Mouse (Mus musculus) neutrophil, adult 83 days (primary cell): ENCODE data around the gene Olfr430. TPM values are rescaled to one million over a fixed set of nuclear protein-coding genes. Genes with fewer than 3 reads are reported as not detected.

Source experiments
- total RNA-seq, 2 experiments: library from RNA; stranded (reverse); gene quantifications; one replicate each; pipeline ENCODE4 v1.2.4; 2023

Olfr430 gene
- total RNA-seq: not detected

DNA sequence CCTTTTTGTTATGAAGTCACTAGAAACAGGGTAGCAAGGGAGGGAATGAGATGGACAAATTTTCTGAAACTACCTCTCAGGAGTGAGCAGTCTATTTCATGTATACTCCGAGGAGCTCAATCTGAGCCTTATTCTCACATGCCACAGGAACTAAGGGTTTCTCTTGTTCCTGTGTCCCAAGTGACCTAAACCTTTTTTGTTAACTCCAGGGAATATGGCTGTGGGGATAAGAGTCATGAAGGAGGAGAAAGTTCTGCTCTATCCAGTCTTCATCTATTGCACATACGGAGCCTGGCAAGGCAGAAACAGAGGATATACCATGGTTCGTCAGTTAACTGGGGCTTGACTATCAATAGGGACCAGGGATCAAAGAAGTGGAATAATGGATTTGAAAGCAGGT lies at the start of gene Olfr430:
Gene Olfr430 (plus strand): TSS at position 301 of the 400 bp plus-strand sequence.

DNA sequence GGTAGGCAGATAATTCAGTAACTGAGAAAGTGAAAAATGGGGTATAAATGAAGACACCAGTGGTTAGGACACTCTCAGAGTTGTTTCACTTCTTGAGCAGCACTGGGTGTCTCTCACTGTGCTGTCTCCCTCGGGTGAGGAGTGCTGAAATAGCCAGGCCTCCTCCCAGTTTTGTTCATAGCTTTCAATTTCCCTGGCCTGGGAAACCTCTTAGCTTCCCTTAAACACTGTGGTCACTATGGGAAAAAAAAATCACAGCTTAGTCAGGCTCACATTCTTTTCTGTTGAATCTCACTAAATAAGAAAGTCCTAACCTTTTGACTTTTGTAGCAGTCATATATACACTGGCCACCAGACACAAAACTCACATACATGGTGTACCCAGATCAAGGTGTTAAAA lies 34.7 kb upstream of the Olfr430 start, which contains the start of gene Ifi205:
Gene Ifi205 (minus strand): TSS at position 113 of the 400 bp plus-strand sequence.

DNA sequence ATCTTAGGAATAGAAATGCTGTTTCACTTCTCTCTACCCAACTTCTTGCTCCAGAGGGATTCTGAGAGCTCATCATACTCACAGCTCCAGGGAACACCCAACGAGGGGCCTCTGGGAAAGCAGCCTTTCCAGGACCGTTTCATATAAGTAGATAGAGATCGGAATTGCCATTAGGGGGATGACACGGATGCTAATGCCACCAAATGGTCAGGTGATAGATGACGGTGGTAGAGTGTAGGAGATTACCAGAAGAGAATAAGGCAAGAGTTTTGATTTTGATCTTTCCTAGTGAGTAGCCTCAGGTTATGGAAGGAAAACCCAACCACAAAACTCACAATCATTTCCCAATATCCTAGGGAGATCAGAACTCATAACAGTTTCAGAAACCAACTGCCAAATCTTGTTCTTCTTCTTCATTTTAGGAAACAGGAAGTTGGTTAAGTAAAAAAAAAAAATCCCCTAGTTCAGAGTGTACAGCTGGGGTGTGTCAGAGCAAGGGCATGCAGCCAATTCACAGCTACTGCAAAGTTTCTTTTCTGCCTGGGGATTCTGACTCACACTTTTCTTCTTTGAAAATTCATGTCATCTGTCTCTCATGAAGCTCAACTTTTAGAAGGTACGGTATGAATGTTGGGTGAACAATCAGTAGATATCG lies 25.8 kb upstream of the Olfr430 start, which contains the start of gene Olfr433:
Gene Olfr433 (plus strand): TSS at position 183 of the 655 bp plus-strand sequence.

DNA sequence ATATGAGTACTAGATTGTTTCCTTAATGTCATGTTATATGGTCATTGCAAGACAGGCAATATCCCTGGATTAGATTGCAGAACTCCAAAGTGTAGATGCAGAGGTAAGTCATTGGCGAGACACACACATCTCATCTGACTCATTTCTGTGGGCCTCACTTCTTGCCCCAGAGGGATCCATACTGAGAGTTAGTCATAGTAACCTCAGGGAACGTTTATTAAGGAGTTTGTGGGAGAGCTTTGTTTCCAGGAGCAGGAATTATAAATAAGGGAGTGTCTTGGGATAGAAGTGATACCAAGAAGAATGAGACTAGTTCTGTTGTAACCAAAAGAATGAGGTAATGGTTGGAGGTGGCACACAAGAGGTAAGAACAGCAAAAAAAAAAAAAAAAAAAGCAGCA lies 17.5 kb upstream of the Olfr430 start, which contains the start of gene Olfr432:
Gene Olfr432 (plus strand): TSS at position 313 of the 400 bp plus-strand sequence.

DNA sequence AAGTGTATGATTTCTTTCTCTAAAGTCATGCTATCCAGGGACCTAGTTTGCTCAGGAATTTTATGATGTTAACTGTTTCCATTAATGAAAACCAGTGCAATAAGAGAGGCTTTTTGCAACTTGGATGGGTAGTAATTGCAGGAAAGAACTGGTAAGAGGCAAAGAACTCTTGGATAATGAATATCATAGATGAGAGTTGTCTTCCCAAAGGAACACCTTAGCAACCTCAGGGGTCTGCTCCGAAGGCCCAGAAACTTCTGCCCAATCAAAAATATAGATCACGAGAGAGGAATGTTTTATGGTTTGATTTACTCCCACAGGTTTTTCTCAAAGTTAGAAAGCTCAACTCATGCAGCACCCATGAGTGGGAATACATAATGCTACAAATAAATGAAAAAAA lies 17.6 kb downstream of the Olfr430 start, which contains the start of gene Olfr429:
Gene Olfr429 (plus strand): TSS at position 301 of the 400 bp plus-strand sequence.

DNA sequence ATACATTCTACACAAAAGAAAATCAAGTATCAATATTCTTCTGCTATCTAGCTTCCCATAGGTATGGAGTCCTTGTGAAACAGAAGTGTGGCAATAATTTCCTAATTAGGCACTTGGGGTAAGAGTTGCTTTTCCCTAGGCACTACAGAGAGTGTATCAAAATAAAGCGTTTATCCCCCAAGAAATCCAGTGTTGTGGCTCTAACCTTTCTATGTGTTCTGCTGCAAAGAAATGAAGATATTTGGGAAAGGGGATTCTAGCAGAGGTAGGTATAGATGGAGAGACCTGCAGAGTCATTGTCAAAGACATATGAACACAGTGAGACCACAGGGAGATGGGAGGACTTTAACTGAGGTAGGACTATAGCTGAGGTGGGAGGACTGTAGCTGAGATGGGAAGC lies 30.2 kb downstream of the Olfr430 start, which contains the start of gene Olfr427:
Gene Olfr427 (plus strand): TSS at position 301 of the 400 bp plus-strand sequence.

DNA sequence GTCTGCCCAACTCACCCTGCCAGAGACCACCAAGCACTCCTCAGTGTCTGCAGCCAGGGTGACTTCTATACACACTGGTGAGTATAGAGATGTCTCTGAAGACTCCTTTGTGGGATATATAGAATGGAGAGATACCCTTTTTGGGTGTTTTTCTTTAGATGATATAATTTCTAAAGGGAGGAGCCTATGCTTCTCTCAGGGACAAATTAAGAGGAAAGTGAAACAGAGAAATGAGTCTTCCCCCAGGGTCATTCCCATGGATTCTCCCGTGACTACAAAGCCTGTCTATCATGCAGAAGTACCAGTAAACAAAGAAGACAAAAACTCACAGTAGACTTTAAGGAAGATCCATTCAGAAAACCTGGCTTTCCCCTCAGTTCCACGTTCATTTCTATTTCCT lies 54.7 kb downstream of the Olfr430 start, which contains the start of gene Olfr231:
Gene Olfr231 (minus strand): TSS at position 101 of the 400 bp plus-strand sequence.

Other genes starting within 250 kb of the Olfr430 start
- gene Ifi211, start 153.6 kb upstream of the Olfr430 start, total RNA-seq: 10 to 100 TPM; 16.2 to 20.9 TPM
- gene Mndal, start 124.1 kb upstream of the Olfr430 start, total RNA-seq: 10 to 100 TPM; 55.1 to 60.4 TPM
- 10 to 100 TPM; 40.2 to 41.3 TPM for gene Ifi203, start 123.9 kb upstream of the Olfr430 start, total RNA-seq
- gene Ifi202b, start 83.9 kb upstream of the Olfr430 start, total RNA-seq: not detected
- 10 to 100 TPM in 1 of 2 experiments, 1 to 10 TPM in 1; 6.6 to 10.1 TPM for gene Ifi205, start 34.8 kb upstream of the Olfr430 start, total RNA-seq
- under 1 TPM in 1 of 2 experiments, not detected in 1; 0.33 TPM for gene Olfr433, start 25.9 kb upstream of the Olfr430 start, total RNA-seq
- not detected for gene Olfr432, start 17.4 kb upstream of the Olfr430 start, total RNA-seq
- not detected for gene Olfr429, start 17.7 kb downstream of the Olfr430 start, total RNA-seq
- gene Olfr427, start 30.3 kb downstream of the Olfr430 start, total RNA-seq: not detected
- gene Olfr231, start 54.6 kb downstream of the Olfr430 start, total RNA-seq: not detected
- gene Olfr424, start 64.9 kb downstream of the Olfr430 start, total RNA-seq: not detected
- not detected for gene Olfr420, start 89.0 kb downstream of the Olfr430 start, total RNA-seq
- gene Spta1, start 106.2 kb downstream of the Olfr430 start, total RNA-seq: 10 to 100 TPM; 11.2 to 18.5 TPM
- not detected for gene Olfr419, start 185.5 kb downstream of the Olfr430 start, total RNA-seq